Mouse (Mus musculus) thymus, postnatal 36 days (tissue): ENCODE results near the gene Gm20388.

Source experiments
- DNase-seq, 2 experiments: peaks; one replicate each; pipeline ENCODE4 v3.0.0; 2022; ENCODE audit warnings: mixed read lengths in 2 of 2

Gm20388 gene

GRCm38 (mm10) chr8:120404609-120405036 lies 494.0 kb downstream of the Gm20388 start:
- peak; percentile 57 to 58 for DNase-seq

- DNase-seq = no peak
Observed at GRCm38 (mm10) chr8:120406008-120406632, 495.5 kb downstream of the Gm20388 start.

- DNase-seq = peak; percentile 70 to 78
Observed at GRCm38 (mm10) chr8:120407701-120408240, 497.1 kb downstream of the Gm20388 start.

- DNase-seq = no peak
Observed at GRCm38 (mm10) chr8:120408241-120409215, 497.9 kb downstream of the Gm20388 start.

- DNase-seq = no peak
Observed at GRCm38 (mm10) chr8:120409371-120410013, 498.9 kb downstream of the Gm20388 start.

- no peak for DNase-seq
Observed at GRCm38 (mm10) chr8:120411059-120411458, 500.4 kb downstream of the Gm20388 start.

GRCm38 (mm10) chr8:120411862-120412261 lies 501.2 kb downstream of the Gm20388 start:
- DNase-seq = no peak

- no peak for DNase-seq
Observed at GRCm38 (mm10) chr8:120412357-120412756, 501.7 kb downstream of the Gm20388 start.

- peak; percentile 59 to 81 for DNase-seq
Observed at GRCm38 (mm10) chr8:120412911-120413625, 502.4 kb downstream of the Gm20388 start.

GRCm38 (mm10) chr8:120413626-120413988 lies 503.0 kb downstream of the Gm20388 start:
- DNase-seq = no peak

- no peak for DNase-seq
Observed at GRCm38 (mm10) chr8:120414216-120414615, 503.6 kb downstream of the Gm20388 start.

GRCm38 (mm10) chr8:120415474-120415873 lies 504.8 kb downstream of the Gm20388 start:
- DNase-seq = no peak

- no peak for DNase-seq
Observed at GRCm38 (mm10) chr8:120416173-120416521, 505.5 kb downstream of the Gm20388 start.

GRCm38 (mm10) chr8:120416522-120417394 lies 506.1 kb downstream of the Gm20388 start:
- peak; percentile 44 to 57 for DNase-seq

GRCm38 (mm10) chr8:120418188-120418587 lies 507.5 kb downstream of the Gm20388 start:
- DNase-seq = no peak

GRCm38 (mm10) chr8:120419675-120420074 lies 509.0 kb downstream of the Gm20388 start:
- no peak for DNase-seq

- DNase-seq = no peak
Observed at GRCm38 (mm10) chr8:120420226-120420625, 509.6 kb downstream of the Gm20388 start.

- no peak for DNase-seq
Observed at GRCm38 (mm10) chr8:120421638-120422037, 511.0 kb downstream of the Gm20388 start.

- no peak for DNase-seq
Observed at GRCm38 (mm10) chr8:120422236-120422635, 511.6 kb downstream of the Gm20388 start.

GRCm38 (mm10) chr8:120423576-120423975 lies 512.9 kb downstream of the Gm20388 start:
- DNase-seq = no peak

GRCm38 (mm10) chr8:120424829-120425198 lies 514.2 kb downstream of the Gm20388 start:
- DNase-seq = no peak
